Mouse (Mus musculus) spleen, postnatal 10 days (tissue): Measurements from ENCODE around the gene Sf3b5.

ENCODE experiments used
- DNase-seq, 2 experiments: peaks; one replicate each; pipeline ENCODE4 v3.0.0; 2021 to 2022; ENCODE audit warnings: low spot score in 2 of 2

Gene Sf3b5

GRCm38 (mm10) chr10:13005043-13005442 is at the start of gene Sf3b5:
TSS of gene Sf3b5 (plus strand) at chr10:13005343.
- DNase-seq: no peak

- no peak for DNase-seq
Measured at GRCm38 (mm10) chr10:12955831-12956230, 49.3 kb upstream of the Sf3b5 start.

- DNase-seq: no peak
Measured at GRCm38 (mm10) chr10:12957271-12957670, 47.9 kb upstream of the Sf3b5 start.

- no peak for DNase-seq
Measured at GRCm38 (mm10) chr10:12961546-12961945, 43.6 kb upstream of the Sf3b5 start.

- DNase-seq: peak in 1 of 2 experiments; percentile 52
Measured at GRCm38 (mm10) chr10:12962238-12962637, 42.9 kb upstream of the Sf3b5 start.

GRCm38 (mm10) chr10:12963362-12964147 is 41.6 kb upstream of the Sf3b5 start:
- DNase-seq: no peak

GRCm38 (mm10) chr10:12964151-12965075 is 40.7 kb upstream of the Sf3b5 start, which contains the start of gene Stx11:
TSS of gene Stx11 (minus strand) at chr10:12964298.
- peak; percentile 75 to 88 for DNase-seq

GRCm38 (mm10) chr10:12965669-12966180 is 39.4 kb upstream of the Sf3b5 start:
- no peak for DNase-seq

- DNase-seq: no peak
Measured at GRCm38 (mm10) chr10:12974572-12974971, 30.6 kb upstream of the Sf3b5 start.

- DNase-seq: no peak
Measured at GRCm38 (mm10) chr10:12975461-12975860, 29.7 kb upstream of the Sf3b5 start.

GRCm38 (mm10) chr10:12975957-12976356 is 29.2 kb upstream of the Sf3b5 start:
- no peak for DNase-seq

GRCm38 (mm10) chr10:12976552-12976951 is 28.6 kb upstream of the Sf3b5 start:
- DNase-seq: no peak

- no peak for DNase-seq
Measured at GRCm38 (mm10) chr10:12977787-12978212, 27.3 kb upstream of the Sf3b5 start.

GRCm38 (mm10) chr10:12981071-12981470 is 24.1 kb upstream of the Sf3b5 start:
- DNase-seq: no peak

- DNase-seq: no peak
Measured at GRCm38 (mm10) chr10:12983516-12983915, 21.6 kb upstream of the Sf3b5 start.

GRCm38 (mm10) chr10:12985028-12985427 is 20.1 kb upstream of the Sf3b5 start:
- no peak for DNase-seq

- DNase-seq: no peak
Measured at GRCm38 (mm10) chr10:12986485-12986884, 18.7 kb upstream of the Sf3b5 start.

GRCm38 (mm10) chr10:12986943-12987342 is 18.2 kb upstream of the Sf3b5 start:
- no peak for DNase-seq

GRCm38 (mm10) chr10:12991953-12992352 is 13.2 kb upstream of the Sf3b5 start:
- DNase-seq: no peak

- DNase-seq: no peak
Measured at GRCm38 (mm10) chr10:12993411-12994039, 11.6 kb upstream of the Sf3b5 start.

GRCm38 (mm10) chr10:12996736-12997477 is 8.2 kb upstream of the Sf3b5 start:
- DNase-seq: peak; percentile 75 to 91
